Mouse (Mus musculus) heart, adult 2 months (tissue): ENCODE data around the gene Ctbp2.

Experiments
- CTCF ChIP-seq: fragments of 200-600 bp; IDR thresholded peaks from 2 replicates; pipeline ENCODE4 v1.8.1; 2022; ENCODE audit warnings: antibody characterized with exemption, mild to moderate bottlenecking, moderate library complexity
- EP300 ChIP-seq: fragments of 200-500 bp; IDR thresholded peaks from 2 replicates; pipeline ENCODE4 v1.6.1; 2011; ENCODE audit warnings: low read depth, low read length, control low read depth; ENCODE audit not compliant: insufficient read depth
- POLR2A ChIP-seq: fragments of 200-500 bp; IDR thresholded peaks from 2 replicates; pipeline ENCODE4 v1.6.1; 2011; ENCODE audit warnings: mild to moderate bottlenecking, low read depth, low read length, control low read depth; ENCODE audit not compliant: insufficient read depth

DNA sequence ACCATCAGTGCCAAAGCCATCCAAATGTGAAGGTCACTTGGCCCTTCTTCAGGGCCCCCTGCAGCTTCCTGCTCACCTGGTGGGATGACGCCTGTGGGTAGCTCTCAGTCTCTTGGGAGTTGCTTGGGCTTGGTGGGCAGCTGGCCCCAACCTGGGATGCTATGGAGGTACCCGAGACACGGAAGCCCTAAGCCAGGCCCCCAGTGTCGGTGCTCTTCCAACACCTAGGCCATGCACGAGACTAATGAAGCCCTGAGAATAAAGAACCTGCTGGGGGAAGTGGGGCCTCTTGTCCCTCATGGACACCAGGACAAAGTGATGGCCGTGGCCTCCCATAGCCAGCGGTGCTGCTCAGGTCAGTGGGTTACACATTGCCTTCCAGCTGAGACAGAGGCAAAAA is 105.2 kb downstream of the Ctbp2 start:
- no peak for TF ChIP-seq EP300
- TF ChIP-seq POLR2A: no peak
- no peak for TF ChIP-seq CTCF
